Mouse (Mus musculus): Measurements from ENCODE around the gene Grifin. TPM values are rescaled to one million over a fixed set of nuclear protein-coding genes. Genes with fewer than 3 reads are reported as not detected.
A peak's percentile ranks its signal among the peaks of the same experiment; 100 is the strongest.

Gene Grifin
- 1.4 TPM for polyA plus RNA-seq (2021)

- POLR2A ChIA-PET = no interaction called here
Measured at GRCm38 (mm10) chr5:140564896-140565295, at the start of gene Grifin. Gene Grifin, minus strand, starts transcription at chr5:140565071.

GRCm38 (mm10) chr5:140614141-140614540, 49.3 kb upstream of the Grifin start:
- POLR2A ChIA-PET = no interaction called here
- H3K27me3 ChIP-seq = no peaks in the 10 kb centered on the region
- ATAC-seq (no peak), DNase-seq (ENCODE audit: low read depth, low spot score) (no peak)
- no peak for TF ChIP-seq CTCF (IDR thresholded peaks at IDR 0.05)
- in situ Hi-C loops (cut with MboI; ENCODE audit: low pct_unique_long_range_greater_than_20kb) = no loop called here
- CTCF ChIA-PET = interaction anchor here (2.1 kb wide), 1 partner anchor 47 kb away, joined by 5 read pairs; no protein-coding TSS in a partner anchor

More at GRCm38 (mm10) chr5:140564896-140565295, at the start of gene Grifin:
- CTCF ChIA-PET = interaction anchor here (0.8 to 1.4 kb wide), 2 partner anchors 25 to 112 kb away, joined by 4 read pairs; no protein-coding TSS in a partner anchor
- no peak for ATAC-seq
- in situ Hi-C loops (cut with MboI; ENCODE audit: low pct_unique_long_range_greater_than_20kb) = loop anchor here (5.0 kb wide), 1 partner anchor 42 kb away; the partner anchor contains the start of gene Lfng
- no peaks in the 10 kb centered on the region for H3K27me3 ChIP-seq
- TF ChIP-seq CTCF (IDR thresholded peaks at IDR 0.05) = no peak
- no peak for DNase-seq (ENCODE audit: low read depth, low spot score)

- ChIA-PET POLR2A (interaction anchor here (1.1 kb wide), 1 partner anchor 110 kb away, joined by 7 read pairs; no protein-coding TSS in a partner anchor), CTCF (interaction anchor here (1.1 kb wide), 1 partner anchor 76 kb away, joined by 3 read pairs; no protein-coding TSS in a partner anchor)
- no peaks in the 10 kb centered on the region for H3K27me3 ChIP-seq
- no peak for TF ChIP-seq CTCF (IDR thresholded peaks at IDR 0.05)
- DNase-seq (ENCODE audit: low read depth, low spot score) (no peak), ATAC-seq (no peak)
- in situ Hi-C loops (cut with MboI; ENCODE audit: low pct_unique_long_range_greater_than_20kb) = no loop called here
Measured at GRCm38 (mm10) chr5:140612191-140612590, 47.3 kb upstream of the Grifin start.

GRCm38 (mm10) chr5:140611611-140612185, 46.8 kb upstream of the Grifin start:
- TF ChIP-seq CTCF (IDR thresholded peaks at IDR 0.05) = no peak
- ATAC-seq (peak; percentile 7), DNase-seq (ENCODE audit: low read depth, low spot score) (no peak)
- H3K27me3 ChIP-seq = no peaks in the 10 kb centered on the region
- CTCF ChIA-PET = no interaction called here
- POLR2A ChIA-PET = interaction anchor here (1.1 to 1.2 kb wide), 2 partner anchors 61 to 110 kb away, joined by 5 to 7 read pairs; no protein-coding TSS in a partner anchor
- in situ Hi-C loops (cut with MboI; ENCODE audit: low pct_unique_long_range_greater_than_20kb) = no loop called here

GRCm38 (mm10) chr5:140611021-140611583, 46.2 kb upstream of the Grifin start:
- no peaks in the 10 kb centered on the region for H3K27me3 ChIP-seq
- ATAC-seq = peak; percentile 42
- in situ Hi-C loops (cut with MboI; ENCODE audit: low pct_unique_long_range_greater_than_20kb) = no loop called here
- DNase-seq (ENCODE audit: low read depth, low spot score) = no peak
- ChIA-PET POLR2A (interaction anchor here (1.1 to 1.2 kb wide), 3 partner anchors 11 to 109 kb away, joined by 3 to 7 read pairs (median 5); no protein-coding TSS in a partner anchor), CTCF (no interaction called here)
- no peak for TF ChIP-seq CTCF (IDR thresholded peaks at IDR 0.05)

GRCm38 (mm10) chr5:140610273-140611011, 45.6 kb upstream of the Grifin start:
- ATAC-seq (peak; percentile 24), DNase-seq (ENCODE audit: low read depth, low spot score) (no peak)
- ChIA-PET POLR2A (interaction anchor here (1.1 to 1.2 kb wide), 2 partner anchors 11 to 60 kb away, joined by 3 to 5 read pairs; no protein-coding TSS in a partner anchor), CTCF (no interaction called here)
- in situ Hi-C loops (cut with MboI; ENCODE audit: low pct_unique_long_range_greater_than_20kb) = no loop called here
- H3K27me3 ChIP-seq = no peaks in the 10 kb centered on the region
- TF ChIP-seq CTCF (IDR thresholded peaks at IDR 0.05) = no peak

- no peak for TF ChIP-seq CTCF (IDR thresholded peaks at IDR 0.05)
- no peak for DNase-seq (ENCODE audit: low read depth, low spot score)
- in situ Hi-C loops (cut with MboI; ENCODE audit: low pct_unique_long_range_greater_than_20kb) = loop anchor here (5.0 kb wide), 1 partner anchor 42 kb away; the partner anchor contains the start of gene Grifin
- no peaks in the 10 kb centered on the region for H3K27me3 ChIP-seq
- no peak for ATAC-seq
- ChIA-PET POLR2A (no interaction called here), CTCF (no interaction called here)
Measured at GRCm38 (mm10) chr5:140609511-140610272, 44.8 kb upstream of the Grifin start.

GRCm38 (mm10) chr5:140608634-140609015, 43.8 kb upstream of the Grifin start:
- ChIA-PET POLR2A (no interaction called here), CTCF (interaction anchor here (1.1 kb wide), 1 partner anchor 40 kb away, joined by 6 read pairs; no protein-coding TSS in a partner anchor)
- no peak for TF ChIP-seq CTCF (IDR thresholded peaks at IDR 0.05)
- DNase-seq (ENCODE audit: low read depth, low spot score) (no peak), ATAC-seq (no peak)
- no peaks in the 10 kb centered on the region for H3K27me3 ChIP-seq
- in situ Hi-C loops (cut with MboI; ENCODE audit: low pct_unique_long_range_greater_than_20kb) = loop anchor here (5.0 kb wide), 1 partner anchor 41 kb away; the partner anchor contains the start of gene Grifin

- ChIA-PET POLR2A (interaction anchor here (0.6 to 2.1 kb wide), 5 partner anchors 9 to 41 kb away, joined by 3 to 6 read pairs (median 4); no protein-coding TSS in a partner anchor), CTCF (interaction anchor here (1.0 to 1.2 kb wide), 3 partner anchors 9 to 40 kb away, joined by 3 to 6 read pairs (median 6); no protein-coding TSS in a partner anchor)
- TF ChIP-seq CTCF (IDR thresholded peaks at IDR 0.05) = no peak
- DNase-seq (ENCODE audit: low read depth, low spot score) (no peak), ATAC-seq (no peak)
- no peaks in the 10 kb centered on the region for H3K27me3 ChIP-seq
- in situ Hi-C loops (cut with MboI; ENCODE audit: low pct_unique_long_range_greater_than_20kb) = loop anchor here (5.0 kb wide), 1 partner anchor 41 kb away; the partner anchor contains the start of gene Grifin
Measured at GRCm38 (mm10) chr5:140607836-140608633, 43.2 kb upstream of the Grifin start.
